Mouse (Mus musculus) adrenal gland, adult (tissue): ENCODE data around the gene Fhit.
A peak's percentile ranks its signal among the peaks of the same experiment; 100 is the strongest.
"Not testable (repeated sequence)": the region's sequence is repeated elsewhere in the genome, so short reads cannot be mapped to it uniquely, and the experiment has no call there.

Experiments
- DNase-seq, 2 experiments: peaks; one replicate each; pipeline ENCODE4 v3.0.0; 2022 to 2023; ENCODE audit warnings: low spot score in 1 of 2; ENCODE audit not compliant: inconsistent age in 2 of 2

Fhit gene

DNA sequence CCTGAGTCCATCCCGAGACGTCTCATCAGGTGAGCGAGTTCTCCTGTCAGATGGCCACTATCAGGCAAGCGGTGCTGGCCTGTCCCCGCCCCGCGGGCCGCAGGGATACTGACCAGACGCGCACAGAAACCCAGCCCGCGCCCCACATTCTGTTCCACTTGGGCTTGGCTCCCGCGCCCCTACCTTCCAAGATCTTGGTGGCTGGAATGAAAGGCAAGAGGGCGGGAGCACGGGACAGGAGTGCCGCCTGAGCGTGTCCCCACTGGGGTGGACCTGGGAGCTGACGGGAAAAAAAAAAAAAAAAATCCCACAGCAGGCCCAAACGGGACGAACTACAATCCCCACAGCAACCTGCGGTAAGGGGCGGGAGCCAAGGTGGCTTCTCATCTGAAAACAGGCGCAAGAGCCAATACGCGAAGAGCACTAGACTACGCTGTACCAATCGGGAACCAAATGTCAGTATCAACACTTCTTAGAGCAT is at the start of gene Fhit:
Fhit (minus strand) TSS at position 285 of the 481 bp plus-strand sequence.
- peak; percentile 93 to 97 for DNase-seq

GRCm38 (mm10) chr14:11206786-11207185 is 45.0 kb upstream of the Fhit start:
- no peak for DNase-seq

DNA sequence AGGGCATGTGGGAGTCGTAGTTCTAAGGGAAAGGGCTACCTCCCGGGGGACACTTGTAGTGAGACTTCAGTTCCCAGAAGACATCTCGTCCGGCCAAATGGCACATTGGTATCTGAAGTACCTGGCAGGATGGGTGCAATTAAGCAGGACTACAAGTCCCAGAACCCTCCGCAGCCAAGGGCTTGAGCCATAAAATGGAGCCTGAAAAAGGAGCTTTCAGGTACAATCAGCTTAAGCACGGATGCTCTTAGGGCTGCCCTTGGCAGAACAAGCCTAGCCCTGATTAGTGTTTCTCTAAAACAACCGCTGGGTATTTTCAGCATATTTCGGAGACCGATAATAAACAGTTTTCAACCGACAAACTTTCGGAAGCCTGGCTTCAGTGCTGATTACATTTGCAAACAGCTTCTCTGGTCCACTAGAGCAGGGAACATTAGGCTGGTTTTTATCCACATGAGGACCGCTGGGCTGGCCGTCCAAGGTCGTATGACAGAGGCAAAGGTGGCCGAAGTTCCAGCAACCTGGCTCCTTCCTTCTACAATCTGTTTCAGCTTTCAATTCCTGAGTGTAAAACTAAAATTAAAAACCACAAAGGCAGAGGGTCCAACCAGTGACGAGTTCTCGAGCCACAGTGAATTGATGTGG is 907 bp downstream of the Fhit start:
- DNase-seq: peak; percentile 82 to 92

DNA sequence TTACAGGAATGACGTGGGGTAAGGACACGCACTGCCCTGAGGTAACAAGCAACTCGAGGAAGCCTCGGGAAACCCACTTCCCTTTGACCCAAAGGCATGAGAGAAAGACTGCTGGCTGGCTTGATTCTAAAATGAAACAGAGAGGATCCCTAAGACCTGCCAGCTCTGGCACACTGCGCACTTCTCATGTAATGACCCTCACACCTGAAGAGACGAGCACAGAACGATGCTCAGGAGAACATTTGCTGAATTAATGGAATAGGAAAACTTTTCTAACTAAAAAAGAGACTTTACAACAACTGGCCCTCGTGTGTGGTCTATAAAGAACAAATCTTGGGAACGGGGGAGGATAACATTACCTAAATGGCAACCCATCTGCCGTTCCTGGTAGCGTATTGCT is 2.2 kb downstream of the Fhit start:
- DNase-seq: peak in 1 of 2 experiments; percentile 21

DNA sequence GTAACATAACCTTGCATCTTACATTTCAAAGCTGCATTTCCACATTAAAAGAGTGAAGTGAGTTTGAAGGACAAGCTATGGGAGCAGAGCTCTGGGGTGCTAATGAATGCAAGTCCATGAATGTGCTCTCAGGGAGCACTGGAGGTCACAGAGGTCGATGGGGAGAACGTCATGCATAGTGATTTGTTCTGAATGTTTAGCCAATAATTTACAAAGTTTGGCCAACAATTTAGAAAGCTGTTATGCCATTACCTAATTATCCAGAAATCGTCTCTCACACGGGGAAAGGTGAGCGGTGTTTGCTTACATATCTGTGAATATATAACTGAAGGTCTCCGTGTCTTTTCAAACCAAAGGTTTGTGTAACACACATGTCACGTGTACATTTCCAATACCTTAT is 2.8 kb downstream of the Fhit start:
- no peak for DNase-seq

- DNase-seq: no peak
Observed at GRCm38 (mm10) chr14:11157741-11158140, 4.1 kb downstream of the Fhit start.

GRCm38 (mm10) chr14:11151634-11152321 is 10.1 kb downstream of the Fhit start:
- DNase-seq: peak in 1 of 2 experiments; percentile 28

- DNase-seq: peak in 1 of 2 experiments; percentile 64
Observed at GRCm38 (mm10) chr14:11133787-11134735, 27.8 kb downstream of the Fhit start.

- no peak for DNase-seq
Observed at GRCm38 (mm10) chr14:11132637-11133474, 29.0 kb downstream of the Fhit start.

DNA sequence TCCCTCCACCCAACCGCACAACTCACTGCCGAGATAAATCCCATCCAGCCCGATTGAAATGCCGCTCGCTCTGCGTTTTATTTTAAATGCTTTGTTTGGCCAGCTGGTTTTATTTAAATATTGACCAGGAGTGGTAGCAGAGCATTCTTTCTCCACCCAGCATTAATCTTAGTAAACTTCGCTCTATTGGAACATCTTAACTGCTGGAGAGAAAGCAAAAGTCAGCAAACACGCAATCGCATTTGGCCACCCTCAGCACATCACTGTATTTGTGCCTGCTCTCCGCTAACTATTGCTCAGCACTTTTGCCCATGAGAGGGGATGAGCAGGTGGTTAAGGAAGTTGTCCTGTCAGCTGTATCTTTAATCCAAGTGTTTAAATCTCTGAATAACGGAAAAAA is 36.7 kb downstream of the Fhit start:
- no peak for DNase-seq

- DNase-seq: peak; percentile 42 to 81
Observed at GRCm38 (mm10) chr14:11119076-11119475, 42.8 kb downstream of the Fhit start.

- no peak for DNase-seq
Observed at GRCm38 (mm10) chr14:11085596-11085995, 76.2 kb downstream of the Fhit start.

- DNase-seq: no peak
Observed at GRCm38 (mm10) chr14:11083946-11084345, 77.9 kb downstream of the Fhit start.

DNA sequence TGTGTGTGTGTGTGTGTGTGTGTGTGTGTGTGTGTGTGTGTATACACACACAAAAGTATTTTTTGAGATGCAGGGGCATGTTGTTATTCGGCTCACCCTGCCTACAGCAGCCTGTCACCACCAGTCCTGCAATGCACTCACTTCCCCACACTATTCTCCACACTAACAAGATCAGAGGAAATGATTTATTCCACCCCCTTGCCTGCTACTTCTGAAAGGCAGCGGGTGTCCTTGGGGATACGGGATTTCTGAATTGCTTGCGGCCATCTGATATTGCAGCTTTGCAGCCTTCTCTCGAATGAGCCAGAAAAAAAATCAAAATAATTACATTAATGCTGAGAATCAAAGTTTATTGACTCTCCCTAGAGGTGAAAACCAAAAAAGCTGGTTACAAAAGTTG is 78.4 kb downstream of the Fhit start:
- peak in 1 of 2 experiments; percentile 21 for DNase-seq

DNA sequence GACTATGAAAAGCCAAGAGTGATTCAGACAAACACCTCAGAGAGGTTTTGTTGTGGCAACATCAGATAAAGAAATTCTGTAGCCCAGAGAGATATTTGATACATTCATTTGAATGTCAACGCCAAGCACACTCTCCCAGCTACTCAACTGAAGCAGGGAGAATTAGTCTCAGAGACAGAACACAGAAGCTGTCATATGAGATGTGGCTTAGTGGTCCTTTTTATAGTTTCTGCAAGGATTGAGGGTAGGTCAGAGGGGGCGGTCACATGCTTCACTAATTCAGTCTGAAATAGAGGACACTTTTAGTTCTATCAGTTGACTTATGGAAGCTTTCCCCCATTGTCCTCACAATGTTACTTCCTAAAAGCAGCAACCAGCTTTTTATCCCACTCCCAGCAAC is 98.2 kb downstream of the Fhit start:
- no peak for DNase-seq

DNA sequence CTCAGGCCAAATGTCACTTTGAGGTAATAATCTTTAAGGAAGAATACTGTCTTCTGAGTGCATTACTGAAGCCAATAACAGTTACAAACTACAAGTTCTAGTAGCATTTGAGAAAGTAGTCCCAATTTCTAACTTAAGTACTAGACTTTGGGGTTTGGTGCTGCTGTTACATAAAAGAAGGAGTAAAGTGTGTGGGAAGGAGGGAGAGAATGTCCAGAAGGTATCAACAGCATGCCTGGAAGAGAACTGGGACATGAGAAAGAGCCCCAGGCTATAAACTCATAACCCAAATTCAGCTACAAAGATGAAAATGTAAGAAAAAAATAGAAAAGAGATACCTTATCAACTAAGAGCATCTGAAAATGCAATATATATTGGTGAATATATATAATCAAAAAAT is 101.6 kb downstream of the Fhit start:
- DNase-seq: no peak

- not testable (repeated sequence) for DNase-seq
Observed at GRCm38 (mm10) chr14:11039503-11040300, 122.1 kb downstream of the Fhit start.

DNA sequence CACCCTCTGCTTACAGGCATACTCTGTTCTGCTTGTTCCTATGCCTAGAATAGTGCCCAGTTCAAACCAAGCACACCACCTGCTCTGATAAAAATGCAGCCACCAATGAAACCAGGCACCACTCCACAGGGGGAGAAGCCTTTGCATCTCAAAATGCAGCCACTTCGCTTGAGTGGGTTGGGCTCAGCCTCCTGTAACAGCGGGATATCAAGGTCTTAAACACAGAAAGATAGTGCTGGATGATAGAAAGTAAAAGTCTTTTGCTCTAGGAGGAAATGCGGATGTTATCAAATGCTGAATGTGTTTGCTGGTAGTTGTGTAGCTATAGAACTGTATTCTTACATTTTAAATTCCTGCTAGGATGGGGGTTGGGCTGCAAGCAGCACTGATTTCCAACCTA is 140.4 kb downstream of the Fhit start:
- DNase-seq: no peak

DNA sequence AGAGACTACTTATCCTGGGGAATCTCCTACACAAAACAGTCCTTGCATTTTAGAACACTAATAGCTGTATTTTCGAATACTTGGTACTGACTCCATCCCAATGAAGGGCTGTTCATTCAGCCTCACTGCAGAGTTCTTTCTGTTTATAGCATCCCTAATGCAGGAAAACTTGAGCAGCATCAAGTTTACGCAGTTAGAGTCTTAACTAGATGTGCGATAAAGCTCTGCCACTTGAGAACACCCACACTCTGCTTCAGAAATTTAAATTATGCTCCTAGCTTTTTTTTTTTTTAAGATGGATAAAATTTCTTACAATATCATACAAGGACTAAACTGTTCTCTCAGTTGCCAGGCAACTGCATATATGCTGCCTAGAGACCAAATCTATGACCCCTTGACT is 183.2 kb downstream of the Fhit start:
- DNase-seq: no peak

DNA sequence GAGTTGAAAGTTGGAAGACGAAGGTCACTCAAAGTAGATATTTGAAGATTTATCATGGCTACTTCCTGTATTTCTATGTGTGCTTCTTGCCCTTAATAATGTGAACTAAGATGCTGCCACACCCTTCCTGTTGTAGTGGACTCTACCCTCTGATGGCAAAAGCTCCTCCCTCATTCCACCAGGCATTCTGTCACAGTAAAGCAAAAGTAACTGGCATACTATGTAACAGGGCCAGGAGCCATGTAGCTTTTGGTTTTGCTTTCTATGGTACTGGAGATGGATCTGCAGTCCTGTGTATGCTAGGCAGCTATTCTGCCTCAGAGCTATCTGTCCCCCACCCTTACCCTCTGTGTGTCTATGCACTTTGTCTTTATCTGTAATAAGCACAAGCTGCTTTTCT is 220.2 kb downstream of the Fhit start:
- DNase-seq: no peak
